Mouse (Mus musculus) ES-Bruce4 (cell line): ENCODE data around the gene Mfsd7a.

Experiments used
- CTCF ChIP-seq: IDR thresholded peaks from one replicate; pipeline ENCODE4 v1.8.1; 2011; ENCODE audit warnings: low read depth, low read length
- EP300 ChIP-seq: IDR thresholded peaks from 2 replicates; pipeline ENCODE4 v1.6.1; 2011; ENCODE audit warnings: low read depth, low read length; ENCODE audit not compliant: insufficient read depth
- POLR2A ChIP-seq: IDR thresholded peaks from one replicate; pipeline ENCODE4 v1.8.1; 2011; ENCODE audit warnings: low read length; ENCODE audit not compliant: insufficient read depth

DNA sequence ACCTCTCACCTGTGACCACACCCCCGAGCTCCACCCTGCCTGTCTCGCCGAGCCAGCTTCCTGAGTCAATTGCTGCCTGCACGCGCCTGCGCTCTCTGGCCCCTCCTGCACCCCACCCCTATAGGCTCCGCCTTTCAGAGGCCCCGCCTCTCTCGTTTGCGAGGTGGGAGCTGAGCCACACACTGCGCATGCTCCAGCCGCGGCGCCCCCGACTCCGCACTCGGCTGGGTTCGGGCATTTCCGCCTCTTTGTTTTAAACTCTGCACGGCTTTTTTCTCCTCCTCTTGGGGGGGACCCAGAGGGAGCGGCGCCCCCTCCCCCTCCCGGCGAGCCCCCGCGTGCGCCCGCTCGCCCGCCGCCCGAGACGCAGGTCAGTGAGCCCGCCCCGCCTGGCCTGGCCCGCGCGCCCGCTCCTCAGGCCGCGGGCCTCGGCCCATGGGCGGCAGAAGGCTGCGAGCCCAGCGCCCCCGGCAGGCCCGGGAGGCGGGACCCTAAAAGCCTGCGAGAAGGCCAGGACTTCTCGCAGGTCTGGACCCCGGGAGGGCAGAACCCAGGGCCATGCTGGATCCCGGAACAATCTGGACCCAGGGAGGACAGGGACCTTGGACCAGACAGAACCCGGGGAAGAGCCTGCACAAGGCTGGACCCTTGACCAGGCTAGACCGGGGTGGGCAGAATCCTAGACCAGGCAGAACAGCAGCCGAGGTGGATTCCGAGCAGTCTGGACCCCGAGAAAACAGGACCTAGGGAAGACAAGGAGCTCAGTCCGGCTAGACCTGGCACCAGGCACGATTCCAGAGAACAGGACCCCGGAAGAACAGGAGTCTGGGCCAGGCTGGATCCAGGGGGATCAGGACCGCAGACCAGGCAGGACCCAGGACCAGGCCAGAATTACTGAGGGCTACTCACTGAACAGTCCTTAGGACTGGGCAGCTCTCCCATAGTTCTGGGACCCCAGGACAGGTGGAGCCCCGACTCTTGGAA is 12.7 kb upstream of the Mfsd7a start, which contains the start of gene Pcgf3:
- TF ChIP-seq POLR2A (peak; percentile 54), EP300 (no peak), CTCF (no peak)
